Mouse (Mus musculus): ENCODE results near the gene C1rl. TPM values are rescaled to one million over a fixed set of nuclear protein-coding genes. Genes with fewer than 3 reads are reported as not detected.
"Not testable (repeated sequence)": the region's sequence is repeated elsewhere in the genome, so short reads cannot be mapped to it uniquely, and the experiment has no call there.

C1rl gene
- polyA plus RNA-seq, 1 experiment: 8.5 TPM

DNA sequence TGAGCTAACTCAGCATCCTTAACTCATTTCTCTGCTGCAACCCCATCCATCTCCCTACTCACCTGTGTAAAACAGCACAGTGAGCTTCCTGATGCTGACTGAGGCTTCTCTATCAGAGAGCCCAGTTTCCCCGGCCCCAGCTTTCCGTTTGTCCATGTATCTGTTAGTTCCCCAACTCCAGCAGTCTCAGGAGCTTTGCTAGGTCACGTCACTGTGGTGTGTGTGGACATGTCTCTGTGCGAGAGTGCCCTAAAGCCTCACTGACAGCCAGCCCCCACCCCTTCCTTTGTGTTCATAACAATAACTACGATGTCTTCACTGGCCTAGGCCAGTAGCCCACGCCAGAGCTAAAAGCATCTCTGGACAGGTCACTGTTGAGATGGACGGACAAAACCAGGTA is 16.7 kb upstream of the C1rl start:
- 77% methylated on average over 7 of the region's 7 CpGs for WGBS
- TF ChIP-seq CTCF (IDR thresholded peaks at IDR 0.05; ENCODE audit: control insufficient read depth, insufficient read depth, low read length): no peak
- TF ChIP-seq POLR2A (IDR thresholded peaks at IDR 0.05; ENCODE audit: borderline replicate concordance, control insufficient read depth, low read depth, low read length): no peak
- Histone ChIP-seq H3K27ac (ENCODE audit: control insufficient read depth, insufficient read depth, low read depth, low read length, poor library complexity) (no peak overlapping the region), H3K4me1 (ENCODE audit: control insufficient read depth, insufficient read depth, low read length) (peaks cover 3% of the 10 kb centered on the region), H3K4me3 (replicated peaks; ENCODE audit: control insufficient read depth, low read depth, low read length) (no peak overlapping the region)

DNA sequence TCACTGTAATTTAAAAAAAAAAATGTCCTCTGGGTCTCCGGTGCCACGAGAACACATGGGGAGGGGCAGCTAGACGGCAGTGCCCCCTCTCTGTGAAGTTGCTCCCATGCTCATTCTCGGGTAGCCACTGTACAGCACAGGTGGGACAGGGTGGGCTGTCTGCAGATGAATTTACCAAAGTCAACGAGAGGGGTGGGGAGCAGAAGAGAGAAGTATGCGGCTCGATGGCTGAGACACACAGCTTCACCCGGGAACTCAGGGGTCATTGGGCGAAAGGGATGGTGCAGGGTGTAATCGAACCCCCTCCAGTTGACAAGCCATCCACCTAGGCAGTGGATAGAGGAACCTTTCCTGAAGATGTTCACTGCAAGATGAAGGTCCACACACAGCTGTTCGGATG is 16.1 kb upstream of the C1rl start:
- Histone ChIP-seq H3K4me1 (ENCODE audit: control insufficient read depth, insufficient read depth, low read length) (peaks cover 3% of the 10 kb centered on the region), H3K4me3 (replicated peaks; ENCODE audit: control insufficient read depth, low read depth, low read length) (no peak overlapping the region), H3K27ac (ENCODE audit: control insufficient read depth, insufficient read depth, low read depth, low read length, poor library complexity) (no peak overlapping the region)
- 79% methylated on average over 11 of the region's 11 CpGs for WGBS
- TF ChIP-seq CTCF (IDR thresholded peaks at IDR 0.05; ENCODE audit: control insufficient read depth, insufficient read depth, low read length) (no peak), POLR2A (IDR thresholded peaks at IDR 0.05; ENCODE audit: borderline replicate concordance, control insufficient read depth, low read depth, low read length) (no peak)

DNA sequence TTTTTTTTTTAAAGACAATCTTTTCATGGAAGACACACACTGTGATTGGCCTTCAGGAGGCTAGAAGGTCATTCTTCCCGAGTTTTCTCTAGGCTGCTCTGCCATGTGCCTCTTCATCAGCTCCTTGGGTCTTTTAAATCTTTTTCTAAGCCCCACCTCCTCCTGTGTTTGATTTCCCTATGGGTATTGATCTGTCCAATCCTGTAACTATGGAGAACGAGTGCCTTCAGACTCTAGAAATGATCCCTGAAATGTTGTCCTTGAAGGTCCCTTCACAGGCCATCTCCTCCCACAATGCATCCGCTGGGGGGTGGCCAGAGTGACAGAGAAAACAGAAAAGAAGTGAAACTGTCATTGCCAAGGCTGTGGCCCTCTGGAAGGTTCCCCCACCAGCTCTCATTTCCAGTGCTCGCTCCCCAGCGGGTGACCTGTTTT is 15.7 kb upstream of the C1rl start:
- H3K27ac ChIP-seq (ENCODE audit: control insufficient read depth, insufficient read depth, low read depth, low read length, poor library complexity): no peak overlapping the region
- H3K4me1 ChIP-seq (ENCODE audit: control insufficient read depth, insufficient read depth, low read length): peaks cover 3% of the 10 kb centered on the region
- H3K4me3 ChIP-seq (replicated peaks; ENCODE audit: control insufficient read depth, low read depth, low read length): no peak overlapping the region
- 47% methylated on average over 5 of the region's 5 CpGs for WGBS
- TF ChIP-seq POLR2A (IDR thresholded peaks at IDR 0.05; ENCODE audit: borderline replicate concordance, control insufficient read depth, low read depth, low read length): no peak
- no peak for TF ChIP-seq CTCF (IDR thresholded peaks at IDR 0.05; ENCODE audit: control insufficient read depth, insufficient read depth, low read length)

DNA sequence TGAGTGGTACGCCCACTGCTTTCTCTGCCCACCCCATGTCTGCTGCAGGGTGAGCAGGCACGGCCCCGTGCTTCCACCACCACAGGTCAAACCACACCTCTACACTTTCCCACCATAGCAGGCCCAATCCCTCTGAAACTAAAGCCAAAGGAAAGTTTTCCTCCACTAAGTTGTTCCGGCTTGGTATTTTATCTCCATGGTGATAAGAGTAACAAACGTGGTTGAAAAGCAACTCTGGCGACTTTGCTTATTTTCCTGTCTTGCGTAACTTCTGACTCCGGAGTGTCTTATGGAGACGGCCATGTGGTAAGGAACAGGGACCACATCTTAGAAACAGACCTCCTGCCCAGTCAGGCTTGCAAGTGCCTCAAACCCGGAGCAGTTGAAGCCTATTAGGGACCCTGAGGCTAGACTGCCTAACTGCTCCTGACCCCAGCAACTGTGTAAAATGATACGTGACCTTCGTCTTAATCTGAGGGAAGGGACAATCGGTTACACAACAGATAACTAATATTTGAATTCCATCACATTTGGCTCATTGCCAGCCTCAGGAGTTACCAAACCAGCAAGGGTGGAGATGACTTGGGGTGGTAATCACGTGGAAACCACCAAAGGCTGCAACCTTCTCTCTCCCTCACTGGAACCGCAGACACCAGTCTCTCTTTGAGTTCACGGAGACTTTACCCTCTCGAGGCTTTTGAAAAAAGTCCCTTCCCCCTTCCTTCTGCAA is 14.8 kb upstream of the C1rl start:
- H3K4me3 ChIP-seq (replicated peaks; ENCODE audit: control insufficient read depth, low read depth, low read length): no peak overlapping the region
- peaks cover 3% of the 10 kb centered on the region for H3K4me1 ChIP-seq (ENCODE audit: control insufficient read depth, insufficient read depth, low read length)
- H3K27ac ChIP-seq (ENCODE audit: control insufficient read depth, insufficient read depth, low read depth, low read length, poor library complexity): peak overlapping the region; percentile 54
- TF ChIP-seq POLR2A (IDR thresholded peaks at IDR 0.05; ENCODE audit: borderline replicate concordance, control insufficient read depth, low read depth, low read length) (no peak), CTCF (IDR thresholded peaks at IDR 0.05; ENCODE audit: control insufficient read depth, insufficient read depth, low read length) (no peak)
- WGBS: 15% methylated on average over 17 of the region's 17 CpGs

DNA sequence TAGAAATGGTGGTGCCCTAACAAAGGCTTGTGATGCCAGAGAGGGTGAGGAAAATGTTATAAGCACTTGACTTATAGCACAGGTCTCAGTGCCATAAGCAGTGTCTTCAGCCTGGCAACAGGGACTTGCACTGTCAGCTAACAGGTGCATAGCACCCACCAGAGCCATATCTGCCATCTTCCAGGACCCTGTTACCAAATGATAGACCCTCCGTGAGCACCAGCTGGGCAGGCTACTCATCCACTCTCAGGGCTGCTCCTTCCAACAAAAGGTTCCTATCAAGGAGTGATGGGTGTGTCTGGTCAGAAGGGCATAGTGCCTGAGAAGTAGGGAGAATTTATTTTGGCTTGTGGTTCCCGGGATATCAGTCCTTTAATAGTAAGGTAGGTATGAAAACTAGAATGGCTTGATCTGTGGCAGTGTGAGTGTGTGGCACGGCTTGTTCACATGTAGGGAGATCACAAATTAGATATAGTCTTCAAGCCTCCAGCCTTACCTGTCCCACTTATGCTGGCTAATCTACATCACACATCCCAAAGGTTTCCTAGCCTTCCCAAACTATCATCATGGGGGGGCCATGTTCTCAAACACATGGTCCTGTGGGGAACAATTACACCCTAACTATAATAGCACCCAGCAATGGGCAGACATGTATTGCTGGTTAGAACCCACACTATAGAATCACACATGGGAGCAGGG is 13.9 kb upstream of the C1rl start:
- Histone ChIP-seq H3K4me1 (ENCODE audit: control insufficient read depth, insufficient read depth, low read length) (peaks cover 3% of the 10 kb centered on the region), H3K4me3 (replicated peaks; ENCODE audit: control insufficient read depth, low read depth, low read length) (no peak overlapping the region), H3K27ac (ENCODE audit: control insufficient read depth, insufficient read depth, low read depth, low read length, poor library complexity) (no peak overlapping the region; the same call in 1 of the 2 replicates)
- TF ChIP-seq CTCF (IDR thresholded peaks at IDR 0.05; ENCODE audit: control insufficient read depth, insufficient read depth, low read length) (no peak), POLR2A (IDR thresholded peaks at IDR 0.05; ENCODE audit: borderline replicate concordance, control insufficient read depth, low read depth, low read length) (no peak)
- 72% methylated on average over 3 of the region's 3 CpGs for WGBS

DNA sequence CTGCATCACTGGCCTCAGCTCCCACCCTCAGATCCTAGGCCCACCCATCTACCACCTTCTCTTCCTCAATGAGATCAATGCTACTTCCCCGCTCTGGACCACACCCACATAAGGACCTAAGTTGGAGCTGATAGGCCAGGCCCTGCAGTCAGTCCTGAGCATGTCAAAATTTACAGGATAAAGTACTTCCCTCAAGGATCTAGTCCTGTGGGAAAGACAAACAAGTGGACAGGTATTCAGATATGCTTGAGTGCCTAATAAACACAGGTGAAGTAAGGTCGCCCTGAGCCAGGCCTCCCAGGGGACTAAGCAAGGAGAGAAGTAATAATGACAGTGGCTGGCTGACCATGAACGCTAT is 13.4 kb upstream of the C1rl start:
- Histone ChIP-seq H3K27ac (ENCODE audit: control insufficient read depth, insufficient read depth, low read depth, low read length, poor library complexity) (no peak overlapping the region), H3K4me3 (replicated peaks; ENCODE audit: control insufficient read depth, low read depth, low read length) (no peak overlapping the region), H3K4me1 (ENCODE audit: control insufficient read depth, insufficient read depth, low read length) (peaks cover 3% of the 10 kb centered on the region)
- 74% methylated on average over 3 of the region's 3 CpGs for WGBS
- no peak for TF ChIP-seq POLR2A (IDR thresholded peaks at IDR 0.05; ENCODE audit: borderline replicate concordance, control insufficient read depth, low read depth, low read length)
- TF ChIP-seq CTCF (IDR thresholded peaks at IDR 0.05; ENCODE audit: control insufficient read depth, insufficient read depth, low read length): no peak

DNA sequence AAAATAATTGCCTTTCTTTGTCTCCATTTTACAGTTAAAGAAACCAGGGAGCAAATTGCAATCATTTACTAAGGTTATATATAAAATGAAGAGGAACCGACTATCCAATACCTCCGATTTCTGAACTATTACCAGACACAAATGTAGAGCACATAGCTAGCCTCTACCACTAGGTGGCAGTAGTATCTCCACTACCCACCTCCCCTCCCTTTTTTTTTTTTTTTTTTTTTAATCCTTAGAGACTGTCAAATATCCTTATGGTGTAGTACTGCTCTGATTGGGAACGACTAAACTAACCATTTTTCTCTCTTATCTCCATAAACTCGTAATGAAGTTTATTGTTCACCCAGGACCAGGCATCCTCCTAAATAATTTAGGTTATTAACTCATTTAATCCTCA is 12.6 kb upstream of the C1rl start:
- no peak overlapping the region for H3K27ac ChIP-seq (ENCODE audit: control insufficient read depth, insufficient read depth, low read depth, low read length, poor library complexity)
- WGBS: 18% methylated on average over 4 of the region's 4 CpGs
- TF ChIP-seq POLR2A (IDR thresholded peaks at IDR 0.05; ENCODE audit: borderline replicate concordance, control insufficient read depth, low read depth, low read length) (no peak), CTCF (IDR thresholded peaks at IDR 0.05; ENCODE audit: control insufficient read depth, insufficient read depth, low read length) (no peak)

DNA sequence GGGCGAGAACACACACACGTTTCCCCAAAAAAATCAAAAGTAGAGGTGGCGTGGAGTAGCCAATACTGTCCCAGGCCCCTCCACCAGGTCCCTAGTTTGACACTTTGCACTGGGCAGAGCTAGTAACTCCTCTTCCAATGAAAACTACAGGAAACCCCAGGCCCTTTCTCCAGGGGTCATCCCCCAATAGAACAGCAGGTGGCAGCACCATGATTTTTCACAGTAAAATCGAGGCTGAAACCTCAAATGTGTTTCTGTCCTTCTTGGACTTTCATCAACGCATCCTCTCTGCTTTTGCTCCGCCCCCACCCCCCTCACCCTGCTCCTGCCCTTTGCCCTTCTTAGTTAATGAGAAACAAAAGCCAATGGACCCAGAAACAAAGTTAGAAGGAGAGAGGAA is 11.3 kb upstream of the C1rl start:
- TF ChIP-seq CTCF (IDR thresholded peaks at IDR 0.05; ENCODE audit: control insufficient read depth, insufficient read depth, low read length): peak; percentile 39; the same call in 1 of the 2 replicates
- TF ChIP-seq POLR2A (IDR thresholded peaks at IDR 0.05; ENCODE audit: borderline replicate concordance, control insufficient read depth, low read depth, low read length): no peak
- 40% methylated on average over 6 of the region's 6 CpGs for WGBS
- Histone ChIP-seq H3K4me3 (replicated peaks; ENCODE audit: control insufficient read depth, low read depth, low read length) (no peak overlapping the region), H3K27ac (ENCODE audit: control insufficient read depth, insufficient read depth, low read depth, low read length, poor library complexity) (no peak overlapping the region), H3K4me1 (ENCODE audit: control insufficient read depth, insufficient read depth, low read length) (peaks cover 3% of the 10 kb centered on the region)

More for the DNA sequence above, 12.6 kb upstream of the C1rl start:
- Histone ChIP-seq H3K4me1 (ENCODE audit: control insufficient read depth, insufficient read depth, low read length) (peaks cover 3% of the 10 kb centered on the region), H3K4me3 (replicated peaks; ENCODE audit: control insufficient read depth, low read depth, low read length) (no peak overlapping the region)

DNA sequence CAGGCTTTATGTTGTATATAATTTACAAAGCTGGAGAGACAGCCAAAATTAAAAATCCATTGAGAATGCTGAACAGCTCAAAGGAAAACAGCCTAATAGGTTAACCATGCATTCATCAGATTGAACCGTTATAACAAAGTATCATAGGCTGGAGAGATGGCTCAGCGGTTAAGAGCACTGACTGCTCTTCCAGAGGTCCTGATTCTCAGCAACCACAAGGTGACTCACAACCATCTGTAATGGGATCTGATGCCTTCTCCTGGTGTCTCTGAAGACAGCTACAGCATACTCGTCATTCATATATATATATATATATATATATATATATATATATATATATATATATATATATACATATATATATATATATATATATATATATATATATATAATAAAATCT is 9.1 kb upstream of the C1rl start:
- H3K4me3 ChIP-seq (replicated peaks; ENCODE audit: control insufficient read depth, low read depth, low read length); H3K27ac ChIP-seq (ENCODE audit: control insufficient read depth, insufficient read depth, low read depth, low read length, poor library complexity); H3K4me1 ChIP-seq (ENCODE audit: control insufficient read depth, insufficient read depth, low read length): not testable (repeated sequence)
- 84% methylated on average over 3 of the region's 3 CpGs for WGBS

Data from bone marrow, adult 2 months (tissue).